Mouse (Mus musculus) intestine, embryonic 16.5 days (tissue): ENCODE measurements around the gene Slc9c1. TPM values are rescaled to one million over a fixed set of nuclear protein-coding genes. Genes with fewer than 3 reads are reported as not detected.
"Not testable (repeated sequence)": the region's sequence is repeated elsewhere in the genome, so short reads cannot be mapped to it uniquely, and the experiment has no call there.

ENCODE experiments used
- ATAC-seq: fragments of 200-750 bp; cut with Nextera tagmentation; 2 replicates; pipeline ENCODE4 v1.8.0; 2017; ENCODE audit warnings: moderate TSS enrichment, moderate library complexity
- H3K27ac ChIP-seq: fragments of 300-500 bp; sonication (generic); 2 replicates; pipeline ENCODE4 v1.5.1; 2014; ENCODE audit warnings: mild to moderate bottlenecking, low read length
- H3K27me3 ChIP-seq: fragments of 300-500 bp; sonication (generic); replicated peaks from 2 replicates; pipeline ENCODE4 v1.6.1; 2014; ENCODE audit warnings: low read length, control low read depth, mixed read lengths; ENCODE audit not compliant: control insufficient read depth, insufficient read depth
- H3K36me3 ChIP-seq: fragments of 300-500 bp; sonication (generic); 2 replicates; pipeline ENCODE4 v1.6.1; 2014; ENCODE audit warnings: low read length, control low read depth; ENCODE audit not compliant: control insufficient read depth, insufficient read depth
- H3K4me1 ChIP-seq: fragments of 300-500 bp; sonication (generic); 2 replicates; pipeline ENCODE4 v1.6.1; 2014; ENCODE audit warnings: low read length, control low read depth, mixed read lengths; ENCODE audit not compliant: control insufficient read depth, insufficient read depth
- H3K4me2 ChIP-seq: fragments of 300-500 bp; sonication (generic); 2 replicates; pipeline ENCODE4 v1.6.1; 2014; ENCODE audit warnings: low read depth, low read length, control low read depth
- H3K4me3 ChIP-seq: fragments of 300-500 bp; sonication (generic); 2 replicates; pipeline ENCODE4 v1.5.1; 2014; ENCODE audit warnings: mild to moderate bottlenecking, low read length
- H3K9ac ChIP-seq: fragments of 300-500 bp; sonication (generic); 2 replicates; pipeline ENCODE4 v1.6.1; 2014; ENCODE audit warnings: low read depth, low read length
- H3K9me3 ChIP-seq: fragments of 300-500 bp; sonication (generic); 2 replicates; pipeline ENCODE4 v1.6.1; 2016; ENCODE audit warnings: low read length, control low read depth; ENCODE audit not compliant: control insufficient read depth
- WGBS: fragments of 180-500 bp; shearing (Covaris S2); extraction: QIAGEN DNeasy Blood & Tissue Kit; methylation state at CpG from one replicate; pipeline ENCODE4 v1.1.7; 2014; 5-methylcytosine and 5-hydroxymethylcytosine counted together
- polyA plus RNA-seq: library from polyadenylated mRNA; unstranded; fragments of >200 nt; fragmentation: Nextera tagmentation; extraction: Ambion mirVana; gene quantifications from 2 replicates; pipeline ENCODE4 v1.2.1, GENCODE M21; 2015

Gene Slc9c1
- polyA plus RNA-seq: 0.05 TPM in 1 of 2 replicates, not detected in the other

- ATAC-seq: no peak
Measured at GRCm38 (mm10) chr16:45535009-45535408, at the start of gene Slc9c1. Slc9c1 (plus strand) TSS chr16:45535309.

GRCm38 (mm10) chr16:45492927-45493326 lies 42.2 kb upstream of the Slc9c1 start, which contains the start of gene Gm609:
Gm609 (minus strand) TSS chr16:45492969.
- Histone ChIP-seq H3K27ac (no peak within 1 kb of the TSS), H3K9me3 (no peaks in the 10 kb centered on the region), H3K9ac (no peak within 1 kb of the TSS), H3K36me3 (no peaks in the 10 kb centered on the region), H3K27me3 (no peaks in the 10 kb centered on the region), H3K4me2 (no peak within 1 kb of the TSS), H3K4me3 (peak within 1 kb of the TSS; percentile 8; the same call in 1 of the 2 replicates), H3K4me1 (no peaks in the 10 kb centered on the region)
- 68% methylated on average over 5 of the region's 5 CpGs for WGBS
- peak; percentile 95 for ATAC-seq

More at GRCm38 (mm10) chr16:45535009-45535408, at the start of gene Slc9c1:
- Histone ChIP-seq H3K4me2 (no peak within 1 kb of the TSS), H3K9me3 (no peaks in the 10 kb centered on the region), H3K9ac (no peak within 1 kb of the TSS), H3K4me1 (no peaks in the 10 kb centered on the region), H3K27me3 (no peaks in the 10 kb centered on the region), H3K4me3 (no peak within 1 kb of the TSS), H3K27ac (no peak within 1 kb of the TSS), H3K36me3 (no peaks in the 10 kb centered on the region)
- 90% methylated on average over 5 of the region's 5 CpGs for WGBS

GRCm38 (mm10) chr16:45495326-45495725 lies 39.8 kb upstream of the Slc9c1 start:
- Histone ChIP-seq H3K36me3 (no peaks in the 10 kb centered on the region), H3K27me3 (no peaks in the 10 kb centered on the region), H3K4me1 (no peaks in the 10 kb centered on the region), H3K9me3 (no peaks in the 10 kb centered on the region), H3K9ac (no peak overlapping the region), H3K4me2 (no peak overlapping the region), H3K27ac (no peak overlapping the region), H3K4me3 (no peak overlapping the region)
- WGBS: 65% methylated on average over 1 of the region's 1 CpGs
- ATAC-seq: no peak

- 71% methylated on average over 5 of the region's 5 CpGs for WGBS
- Histone ChIP-seq H3K36me3 (no peaks in the 10 kb centered on the region), H3K4me1 (no peaks in the 10 kb centered on the region), H3K27ac (no peak overlapping the region), H3K9me3 (no peaks in the 10 kb centered on the region), H3K9ac (no peak overlapping the region), H3K4me3 (no peak overlapping the region), H3K4me2 (no peak overlapping the region), H3K27me3 (no peaks in the 10 kb centered on the region)
- peak; percentile 89 for ATAC-seq
Measured at GRCm38 (mm10) chr16:45525551-45525950, 9.6 kb upstream of the Slc9c1 start.

GRCm38 (mm10) chr16:45531950-45532349 lies 3.2 kb upstream of the Slc9c1 start, which contains the start of gene Gm17783:
Gm17783 (minus strand) TSS chr16:45532050.
- Histone ChIP-seq H3K9ac (no peak within 1 kb of the TSS), H3K9me3 (no peaks in the 10 kb centered on the region), H3K4me1 (no peaks in the 10 kb centered on the region), H3K27ac (no peak within 1 kb of the TSS), H3K4me2 (peak within 1 kb of the TSS; percentile 22; the same call in 1 of the 2 replicates), H3K27me3 (no peaks in the 10 kb centered on the region), H3K4me3 (0 out of 2 replicates have a peak within 1 kb of the TSS, but pooled peaks have one; percentile 9), H3K36me3 (no peaks in the 10 kb centered on the region)
- no peak for ATAC-seq
- 63% methylated on average over 4 of the region's 4 CpGs for WGBS

- H3K9ac ChIP-seq, H3K4me1 ChIP-seq, H3K36me3 ChIP-seq, H3K27ac ChIP-seq, H3K4me3 ChIP-seq, H3K4me2 ChIP-seq, H3K27me3 ChIP-seq, H3K9me3 ChIP-seq: not testable (repeated sequence)
- WGBS: 48% methylated on average over 1 of the region's 1 CpGs
- ATAC-seq: peak; percentile 84
Measured at GRCm38 (mm10) chr16:45538342-45538741, 3.2 kb downstream of the Slc9c1 start.

- H3K9ac ChIP-seq: no peak overlapping the region
- H3K9me3 ChIP-seq: no peaks in the 10 kb centered on the region
- H3K4me2 ChIP-seq: no peak overlapping the region
- H3K36me3 ChIP-seq: no peaks in the 10 kb centered on the region
- H3K27me3 ChIP-seq: no peaks in the 10 kb centered on the region
- H3K4me1 ChIP-seq: no peaks in the 10 kb centered on the region
- no peak for ATAC-seq
- H3K27ac ChIP-seq: no peak overlapping the region
- no peak overlapping the region for H3K4me3 ChIP-seq
Measured at GRCm38 (mm10) chr16:45542108-45542507, 7.0 kb downstream of the Slc9c1 start.

- Histone ChIP-seq H3K36me3 (no peaks in the 10 kb centered on the region), H3K9ac (no peak overlapping the region), H3K4me2 (no peak overlapping the region), H3K4me1 (no peaks in the 10 kb centered on the region), H3K9me3 (no peaks in the 10 kb centered on the region), H3K27me3 (no peaks in the 10 kb centered on the region), H3K4me3 (no peak overlapping the region), H3K27ac (no peak overlapping the region)
- WGBS: 64% methylated on average over 3 of the region's 3 CpGs
- no peak for ATAC-seq
Measured at GRCm38 (mm10) chr16:45544341-45544740, 9.2 kb downstream of the Slc9c1 start.

GRCm38 (mm10) chr16:45547982-45548381 lies 12.9 kb downstream of the Slc9c1 start:
- Histone ChIP-seq H3K27me3 (no peaks in the 10 kb centered on the region), H3K4me2 (no peak overlapping the region), H3K9me3 (no peaks in the 10 kb centered on the region), H3K9ac (no peak overlapping the region), H3K36me3 (no peaks in the 10 kb centered on the region), H3K4me1 (no peaks in the 10 kb centered on the region), H3K4me3 (no peak overlapping the region), H3K27ac (no peak overlapping the region)
- ATAC-seq: no peak

GRCm38 (mm10) chr16:45551579-45551978 lies 16.5 kb downstream of the Slc9c1 start:
- H3K27me3 ChIP-seq: no peaks in the 10 kb centered on the region
- H3K9me3 ChIP-seq: no peaks in the 10 kb centered on the region
- H3K4me3 ChIP-seq: no peak overlapping the region
- H3K4me2 ChIP-seq: no peak overlapping the region
- H3K27ac ChIP-seq: no peak overlapping the region
- no peaks in the 10 kb centered on the region for H3K36me3 ChIP-seq
- no peak; the same call in 1 of the 2 replicates for ATAC-seq
- no peaks in the 10 kb centered on the region for H3K4me1 ChIP-seq
- WGBS: 41% methylated on average over 2 of the region's 2 CpGs
- H3K9ac ChIP-seq: no peak overlapping the region
